In genomic region chr1:72186151-72186550, GRCm38 (mm10) we compare ENCODE assay signal across 28 mouse cellular contexts. TPM values are rescaled to one million over a fixed set of nuclear protein-coding genes. Genes with fewer than 3 reads are reported as not detected.
DNase-seq lines count a peak whose midpoint lies in the region; ATAC-seq lines count a peak whose summit lies in the region.
"Had no signal": no experiment of that assay in that cellular context is flagged by ENCODE, and none has a peak within 500 bp of the region (broad histone marks: within the 10 kb centered on the region; RNA-seq: fewer than 3 reads in every experiment).

No protein-coding gene starts in this region.

- DNase-seq in kidney, postnatal 10 days: peak; percentile 11
- peak; percentile 63 for DNase-seq in R1 (ENCODE audit: low read depth, low spot score)
- no peak for DNase-seq in left cerebral cortex, adult 9 months (ENCODE audit: low spot score in 2 of 2)
- DNase-seq: adrenal gland, adult 8-10 months; adrenal gland, postnatal 25 days; cerebellum, adult 11-12 months; cerebellum, adult 8-10 months; cerebellum, postnatal 10 days; cerebellum, postnatal 36 days; embryo, embryonic 11 days; gastrocnemius, postnatal 10 days; gastrocnemius, postnatal 36 days; heart, adult 18-20 months; heart, postnatal 10 days; heart, postnatal 36 days had no signal

- H3K27ac ChIP-seq in kidney, embryonic 14.5 days (ENCODE audit: low read depth, low read length): no peak overlapping the region
- H3K27ac ChIP-seq in embryonic facial prominence, embryonic 15.5 days (replicated peaks): peak overlapping the region; percentile 17; the same call in 1 of the 2 replicates
- no peak overlapping the region for H3K27ac ChIP-seq in midbrain, embryonic 13.5 days
- H3K27ac ChIP-seq: forebrain, embryonic 12.5 days; forebrain, embryonic 15.5 days; heart, embryonic 15.5 days; hindbrain, embryonic 10.5 days; hindbrain, embryonic 13.5 days had no signal

- no peak overlapping the region for H3K4me2 ChIP-seq in kidney, embryonic 14.5 days (replicated peaks; ENCODE audit: low read depth, low read length)
- H3K4me2 ChIP-seq in embryonic facial prominence, embryonic 15.5 days (replicated peaks): no peak overlapping the region
- no peak overlapping the region for H3K4me2 ChIP-seq in midbrain, embryonic 13.5 days (replicated peaks)
- H3K4me2 ChIP-seq: forebrain, embryonic 12.5 days; forebrain, embryonic 15.5 days; heart, embryonic 12.5 days; heart, embryonic 15.5 days; hindbrain, embryonic 13.5 days had no signal

- no peak overlapping the region for H3K9ac ChIP-seq in kidney, embryonic 14.5 days (ENCODE audit: low read depth, low read length)
- H3K9ac ChIP-seq in embryonic facial prominence, embryonic 15.5 days: no peak overlapping the region
- no peak overlapping the region for H3K9ac ChIP-seq in midbrain, embryonic 13.5 days (replicated peaks)
- H3K9ac ChIP-seq: forebrain, embryonic 12.5 days; forebrain, embryonic 15.5 days; heart, embryonic 12.5 days; heart, embryonic 15.5 days; hindbrain, embryonic 13.5 days had no signal

- H3K4me1 ChIP-seq in kidney, embryonic 14.5 days (ENCODE audit: control insufficient read depth, insufficient read depth, low read length): no peaks in the 10 kb centered on the region
- H3K4me1 ChIP-seq in embryonic facial prominence, embryonic 15.5 days: peaks cover 18% of the 10 kb centered on the region
- peaks cover 15% of the 10 kb centered on the region for H3K4me1 ChIP-seq in midbrain, embryonic 13.5 days (replicated peaks)

- 74% methylated on average over 5 of the region's 5 CpGs for WGBS in kidney, embryonic 14.5 days
- WGBS in embryonic facial prominence, embryonic 15.5 days: 58% methylated on average over 5 of the region's 5 CpGs
- WGBS in midbrain, embryonic 13.5 days: 87% methylated on average over 5 of the region's 5 CpGs

- H3K27me3 ChIP-seq in kidney, embryonic 14.5 days (ENCODE audit: control insufficient read depth, insufficient read depth, low read length): no peaks in the 10 kb centered on the region
- no peaks in the 10 kb centered on the region for H3K27me3 ChIP-seq in embryonic facial prominence, embryonic 15.5 days
- no peaks in the 10 kb centered on the region for H3K27me3 ChIP-seq in midbrain, embryonic 13.5 days
- H3K27me3 ChIP-seq: forebrain, embryonic 15.5 days; heart, embryonic 12.5 days; heart, embryonic 15.5 days; hindbrain, embryonic 13.5 days had no signal

- no peak for ATAC-seq in kidney, embryonic 14.5 days (ENCODE audit: low FRiP score, low TSS enrichment)
- ATAC-seq in embryonic facial prominence, embryonic 15.5 days (ENCODE audit: insufficient number of reproducible peaks, low FRiP score, low TSS enrichment, low read depth): no peak
- no peak for ATAC-seq in midbrain, embryonic 13.5 days
- ATAC-seq: activated CD4-positive, CD25-positive, alpha-beta regulatory T cell, adult 4 months; CD4-positive, CD25-positive, alpha-beta regulatory T cell, adult 4 months; forebrain, embryonic 15.5 days; hindbrain, embryonic 16.5 days had no signal

- no peaks in the 10 kb centered on the region for H3K9me3 ChIP-seq in kidney, embryonic 14.5 days (ENCODE audit: control insufficient read depth, low read length)
- no peaks in the 10 kb centered on the region for H3K9me3 ChIP-seq in embryonic facial prominence, embryonic 15.5 days (replicated peaks)
- no peaks in the 10 kb centered on the region for H3K9me3 ChIP-seq in midbrain, embryonic 13.5 days
- H3K9me3 ChIP-seq: forebrain, embryonic 12.5 days; forebrain, embryonic 15.5 days; heart, embryonic 12.5 days; heart, embryonic 15.5 days; hindbrain, embryonic 10.5 days; hindbrain, embryonic 13.5 days had no signal

- H3K4me3 ChIP-seq in kidney, embryonic 14.5 days (ENCODE audit: low read length): no peak overlapping the region
- H3K4me3 ChIP-seq in embryonic facial prominence, embryonic 15.5 days (replicated peaks): no peak overlapping the region
- H3K4me3 ChIP-seq in midbrain, embryonic 13.5 days (replicated peaks): no peak overlapping the region
- H3K4me3 ChIP-seq: erythroblast, embryonic 14.5 days; forebrain, embryonic 12.5 days; forebrain, embryonic 15.5 days; heart, embryonic 12.5 days; heart, embryonic 15.5 days; hindbrain, embryonic 10.5 days; hindbrain, embryonic 13.5 days had no signal

- no peaks in the 10 kb centered on the region for H3K36me3 ChIP-seq in kidney, embryonic 14.5 days (ENCODE audit: control insufficient read depth, insufficient read depth, low read length)
- no peaks in the 10 kb centered on the region for H3K36me3 ChIP-seq in embryonic facial prominence, embryonic 15.5 days
- no peaks in the 10 kb centered on the region for H3K36me3 ChIP-seq in midbrain, embryonic 13.5 days
- H3K36me3 ChIP-seq: forebrain, embryonic 12.5 days; forebrain, embryonic 15.5 days; heart, embryonic 12.5 days; heart, embryonic 15.5 days; hindbrain, embryonic 10.5 days; hindbrain, embryonic 13.5 days had no signal

RNA-seq across cellular contexts. Expression of gene Mreg, which starts 26.0 kb away (rescaled TPM):
- polyA plus RNA-seq in kidney, embryonic 14.5 days (2014; fragmentation: Nextera tagmentation; extraction: Ambion mirVana): 5.1 and 6.2 TPM in 2 replicates
- polyA plus RNA-seq in embryonic facial prominence, embryonic 15.5 days (2015; fragmentation: Nextera tagmentation; extraction: Ambion mirVana): 9.8 and 10.4 TPM in 2 replicates
- 1.4 and 1.8 TPM in 2 replicates for polyA plus RNA-seq in midbrain, embryonic 13.5 days (2015; fragmentation: Nextera tagmentation; extraction: Ambion mirVana)

Comparison
In these comparisons a context has a peak if more than half of its experiments do, and no peak if none do; other contexts are left out.
1. DNase-seq: peak in kidney, postnatal 10 days (single experiment) and R1 (single experiment); none in left cerebral cortex, adult 9 months (0 of 2).